Mouse (Mus musculus) activated CD4-positive, CD25-positive, alpha-beta regulatory T cell (primary cell): ENCODE results near the gene Abca15. TPM values are rescaled to one million over a fixed set of nuclear protein-coding genes. Genes with fewer than 3 reads are reported as not detected.

ENCODE experiments used
- polyA plus RNA-seq, 2 experiments: library from polyadenylated mRNA; unstranded; fragments of 100-300 nt; shearing (Covaris generic); gene quantifications; one replicate each; pipeline ENCODE4 v1.2.1; 2017

Abca15 gene
- polyA plus RNA-seq, result under 1 TPM in 1 of 2 experiments, not detected in 1; 0.05 TPM

GRCm38 (mm10) chr7:120328087-120328793, at the start of gene Abca15:
TSS of gene Abca15 (plus strand) at chr7:120328670.

GRCm38 (mm10) chr7:120409447-120409846, 81.0 kb downstream of the Abca15 start, which contains the start of gene Abca16:
TSS of gene Abca16 (plus strand) at chr7:120409647.

Other genes starting within 250 kb of the Abca15 start
- under 1 TPM in 1 of 2 experiments, not detected in 1; 0.12 TPM for gene Dnah3, start 233.4 kb upstream of the Abca15 start, polyA plus RNA-seq
- gene Tmem159, start 226.3 kb upstream of the Abca15 start, polyA plus RNA-seq, result 1 to 10 TPM; 3.7 to 6.5 TPM
- gene Zp2, start 183.4 kb upstream of the Abca15 start, polyA plus RNA-seq, result under 1 TPM in 1 of 2 experiments, not detected in 1; 0.21 TPM
- not detected for gene Anks4b, start 154.8 kb upstream of the Abca15 start, polyA plus RNA-seq
- not detected for gene Crym, start 126.6 kb upstream of the Abca15 start, polyA plus RNA-seq
- gene Abca14, start 124.7 kb upstream of the Abca15 start, polyA plus RNA-seq, result under 1 TPM in 1 of 2 experiments, not detected in 1; 0.04 TPM
- under 1 TPM in 1 of 2 experiments, not detected in 1; 0.10 TPM for gene Abca16, start 81.0 kb downstream of the Abca15 start, polyA plus RNA-seq